Mouse (Mus musculus): ENCODE measurements around the gene Mras.
A peak's percentile ranks its signal among the peaks of the same experiment; 100 is the strongest.

Gene Mras

GRCm38 (mm10) chr9:99439064-99439463, 1.9 kb upstream of the Mras start:
- DNase-seq: no peak

- DNase-seq: no peak
Measured at GRCm38 (mm10) chr9:99437781-99438565, 792 bp upstream of the Mras start.

GRCm38 (mm10) chr9:99436182-99437030, 775 bp downstream of the Mras start:
- DNase-seq: peak; percentile 78

GRCm38 (mm10) chr9:99435619-99436181, 1.5 kb downstream of the Mras start:
- peak; percentile 51 for DNase-seq

- DNase-seq: peak; percentile 36
Measured at GRCm38 (mm10) chr9:99434892-99435618, 2.1 kb downstream of the Mras start.

GRCm38 (mm10) chr9:99432478-99432877, 4.7 kb downstream of the Mras start:
- no peak for DNase-seq

- DNase-seq: no peak
Measured at GRCm38 (mm10) chr9:99431963-99432362, 5.2 kb downstream of the Mras start.

- no peak for DNase-seq
Measured at GRCm38 (mm10) chr9:99431346-99431745, 5.8 kb downstream of the Mras start.

GRCm38 (mm10) chr9:99430806-99431205, 6.4 kb downstream of the Mras start:
- DNase-seq: no peak

- no peak for DNase-seq
Measured at GRCm38 (mm10) chr9:99429845-99430244, 7.3 kb downstream of the Mras start.

GRCm38 (mm10) chr9:99428601-99429331, 8.4 kb downstream of the Mras start:
- no peak for DNase-seq

- no peak for DNase-seq
Measured at GRCm38 (mm10) chr9:99425262-99425661, 11.9 kb downstream of the Mras start.

- DNase-seq: no peak
Measured at GRCm38 (mm10) chr9:99424574-99424863, 12.7 kb downstream of the Mras start.

GRCm38 (mm10) chr9:99423692-99424573, 13.2 kb downstream of the Mras start:
- no peak for DNase-seq

GRCm38 (mm10) chr9:99421914-99422313, 15.3 kb downstream of the Mras start:
- DNase-seq: no peak

- DNase-seq: no peak
Measured at GRCm38 (mm10) chr9:99419951-99420701, 17.1 kb downstream of the Mras start.

- DNase-seq: peak; percentile 60
Measured at GRCm38 (mm10) chr9:99418377-99418776, 18.8 kb downstream of the Mras start.

GRCm38 (mm10) chr9:99417288-99417846, 19.8 kb downstream of the Mras start:
- no peak for DNase-seq

- DNase-seq: no peak
Measured at GRCm38 (mm10) chr9:99416809-99417208, 20.4 kb downstream of the Mras start.

GRCm38 (mm10) chr9:99411785-99412184, 25.4 kb downstream of the Mras start:
- DNase-seq: no peak

Data from right cerebral cortex, postnatal 14 days (tissue).